Mouse (Mus musculus) embryonic facial prominence, embryonic 12.5 days (tissue): ENCODE measurements at regions not wholly inside any gene's neighbourhood (a gene's known extent, or its start where the extent isn't known, plus 50 kb on each side); places are given as distances from the start of the nearest gene placed in this dataset.

Experiments
- ATAC-seq: fragments of 200-750 bp; cut with Nextera tagmentation; 2 replicates; pipeline ENCODE4 v1.8.0; 2017; ENCODE audit not compliant: insufficient number of reproducible peaks, insufficient read depth, low FRiP score, low TSS enrichment
- H3K27ac ChIP-seq: fragments of 300-500 bp; sonication (generic); 2 replicates; pipeline ENCODE4 v1.5.1; 2016; ENCODE audit warnings: mild to moderate bottlenecking
- H3K27me3 ChIP-seq: fragments of 300-500 bp; sonication (generic); 2 replicates; pipeline ENCODE4 v1.6.1; 2016; ENCODE audit warnings: mild to moderate bottlenecking, moderate library complexity
- H3K36me3 ChIP-seq: fragments of 300-500 bp; sonication (generic); 2 replicates; pipeline ENCODE4 v1.6.1; 2016; ENCODE audit warnings: mild to moderate bottlenecking
- H3K4me1 ChIP-seq: fragments of 300-500 bp; sonication (generic); 2 replicates; pipeline ENCODE4 v1.6.1; 2016
- H3K4me2 ChIP-seq: fragments of 300-500 bp; sonication (generic); replicated peaks from 2 replicates; pipeline ENCODE4 v1.6.1; 2016; ENCODE audit warnings: mild to moderate bottlenecking, moderate library complexity
- H3K4me3 ChIP-seq: fragments of 300-500 bp; sonication (generic); 2 replicates; pipeline ENCODE4 v1.5.1; 2016; ENCODE audit warnings: mild to moderate bottlenecking
- H3K9ac ChIP-seq: fragments of 300-500 bp; sonication (generic); 2 replicates; pipeline ENCODE4 v1.6.1; 2016; ENCODE audit warnings: mild to moderate bottlenecking, moderate library complexity
- H3K9me3 ChIP-seq: fragments of 300-500 bp; sonication (generic); 2 replicates; pipeline ENCODE4 v1.6.1; 2016; ENCODE audit warnings: mild to moderate bottlenecking, moderate library complexity
- WGBS: fragments of 180-500 bp; shearing (Covaris S2); methylation state at CpG from one replicate; pipeline ENCODE4 v1.1.7; 2016; 5-methylcytosine and 5-hydroxymethylcytosine counted together

DNA sequence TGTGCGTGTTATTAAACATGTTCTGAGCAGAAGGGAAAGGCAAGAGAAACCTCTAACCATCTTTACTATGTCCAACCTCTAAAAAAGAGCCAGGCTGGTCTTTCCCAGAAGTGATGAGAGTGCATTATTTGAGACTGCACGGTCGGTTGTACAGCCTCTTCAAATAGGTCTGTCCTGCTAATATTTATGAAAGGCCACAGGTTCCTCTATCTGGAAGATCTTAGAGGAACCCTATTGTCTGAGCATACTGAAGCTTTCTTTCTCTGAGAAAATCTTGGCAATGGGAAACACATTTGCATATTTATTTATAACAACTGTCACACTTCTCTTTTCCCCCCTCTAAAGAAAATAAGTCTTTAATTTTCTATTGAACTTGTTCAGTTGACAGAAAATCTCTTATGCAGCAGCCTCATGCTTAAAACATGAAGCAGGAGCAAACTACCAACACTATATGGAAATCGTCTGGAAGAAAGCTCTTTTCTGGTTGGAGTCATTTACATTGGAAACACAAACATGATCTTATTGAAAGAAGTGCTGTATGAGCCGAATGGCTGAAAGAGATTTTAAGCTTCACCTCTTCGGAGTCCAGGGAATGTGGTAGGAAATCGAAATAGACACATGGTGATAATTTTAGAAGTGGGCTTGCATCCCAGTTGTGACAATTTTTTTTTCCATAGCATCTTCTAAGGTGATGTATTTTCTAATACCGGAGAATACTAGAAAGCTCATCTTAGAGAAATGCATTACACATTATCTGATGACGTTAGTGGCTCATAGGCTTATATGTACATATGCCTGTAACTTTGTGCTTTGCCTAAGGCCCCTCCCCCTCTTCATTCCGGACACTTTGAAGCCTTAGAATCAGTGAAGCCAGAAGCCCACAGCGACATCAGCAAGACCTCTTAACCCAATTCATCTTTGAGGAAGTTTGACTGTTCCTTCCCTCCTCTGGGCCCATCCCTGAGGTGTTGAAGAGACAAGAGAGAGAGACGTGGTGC lies 451.1 kb downstream of the Klf5 start:
- H3K27ac ChIP-seq: no peak overlapping the region
- H3K4me2 ChIP-seq: no peak overlapping the region
- H3K9me3 ChIP-seq: no peaks in the 10 kb centered on the region
- 73% methylated on average over 12 of the region's 12 CpGs for WGBS
- no peak overlapping the region for H3K4me3 ChIP-seq
- H3K9ac ChIP-seq: no peak overlapping the region
- no peaks in the 10 kb centered on the region for H3K36me3 ChIP-seq
- ATAC-seq: no peak
- H3K27me3 ChIP-seq: no peaks in the 10 kb centered on the region
- no peaks in the 10 kb centered on the region for H3K4me1 ChIP-seq

DNA sequence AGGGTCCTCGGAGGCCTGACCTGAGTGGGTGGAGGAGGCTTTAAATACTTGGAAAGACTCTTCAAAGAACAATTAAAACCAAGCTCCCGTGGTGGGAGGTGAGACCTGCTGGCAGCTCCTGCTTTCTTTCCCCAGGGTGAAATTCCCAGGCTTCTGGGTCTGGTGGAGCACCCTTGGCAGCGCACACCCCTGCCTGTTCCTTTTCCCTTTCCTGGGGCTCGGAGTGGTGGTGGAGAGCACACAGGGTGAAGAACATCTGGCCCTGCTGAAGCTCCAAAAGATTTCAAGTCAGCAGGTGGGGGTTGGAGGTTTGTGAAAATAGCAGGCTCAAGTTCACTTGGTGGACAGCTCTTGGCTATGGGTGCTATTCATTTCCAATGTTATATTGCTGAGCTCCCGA lies 459.6 kb downstream of the Klf5 start:
- Histone ChIP-seq H3K27me3 (no peaks in the 10 kb centered on the region), H3K4me3 (no peak overlapping the region), H3K4me2 (no peak overlapping the region), H3K36me3 (no peaks in the 10 kb centered on the region), H3K4me1 (no peaks in the 10 kb centered on the region), H3K27ac (no peak overlapping the region), H3K9me3 (no peaks in the 10 kb centered on the region), H3K9ac (no peak overlapping the region)
- WGBS: 67% methylated on average over 5 of the region's 5 CpGs
- ATAC-seq: no peak

DNA sequence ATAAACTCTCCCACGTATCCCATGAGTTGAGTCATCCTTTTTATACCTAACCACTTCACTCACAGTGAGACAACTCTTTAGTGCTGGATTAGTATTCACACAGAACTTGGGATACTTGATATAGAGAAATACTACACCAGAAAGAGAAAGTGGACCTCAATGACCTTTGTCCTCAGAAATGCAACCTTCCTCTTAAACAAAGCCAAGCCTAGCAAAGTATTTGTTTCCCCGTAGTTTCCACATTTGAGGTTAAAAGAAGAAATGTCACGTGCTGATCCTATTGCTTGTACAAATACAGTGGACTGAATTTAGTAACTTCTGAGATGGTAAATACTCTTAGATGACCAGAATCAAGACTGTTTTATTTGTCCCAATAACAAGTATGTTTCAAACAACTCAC lies 464.8 kb downstream of the Klf5 start:
- no peaks in the 10 kb centered on the region for H3K9me3 ChIP-seq
- H3K36me3 ChIP-seq: no peaks in the 10 kb centered on the region
- H3K4me3 ChIP-seq: no peak overlapping the region
- no peaks in the 10 kb centered on the region for H3K4me1 ChIP-seq
- no peak overlapping the region for H3K27ac ChIP-seq
- no peak overlapping the region for H3K9ac ChIP-seq
- H3K4me2 ChIP-seq: no peak overlapping the region
- H3K27me3 ChIP-seq: no peaks in the 10 kb centered on the region
- no peak for ATAC-seq
- WGBS: 46% methylated on average over 3 of the region's 3 CpGs

- Histone ChIP-seq H3K4me1 (0 out of 2 replicates have a peak, but pooled peaks cover 3% of the 10 kb centered on the region), H3K36me3 (no peaks in the 10 kb centered on the region), H3K9me3 (no peaks in the 10 kb centered on the region), H3K4me3 (no peak overlapping the region), H3K27ac (no peak overlapping the region), H3K27me3 (no peaks in the 10 kb centered on the region), H3K4me2 (no peak overlapping the region), H3K9ac (no peak overlapping the region)
- 76% methylated on average over 1 of the region's 1 CpGs for WGBS
- no peak for ATAC-seq
Measured at GRCm38 (mm10) chr14:99771009-99771408, 472.5 kb downstream of the Klf5 start.

DNA sequence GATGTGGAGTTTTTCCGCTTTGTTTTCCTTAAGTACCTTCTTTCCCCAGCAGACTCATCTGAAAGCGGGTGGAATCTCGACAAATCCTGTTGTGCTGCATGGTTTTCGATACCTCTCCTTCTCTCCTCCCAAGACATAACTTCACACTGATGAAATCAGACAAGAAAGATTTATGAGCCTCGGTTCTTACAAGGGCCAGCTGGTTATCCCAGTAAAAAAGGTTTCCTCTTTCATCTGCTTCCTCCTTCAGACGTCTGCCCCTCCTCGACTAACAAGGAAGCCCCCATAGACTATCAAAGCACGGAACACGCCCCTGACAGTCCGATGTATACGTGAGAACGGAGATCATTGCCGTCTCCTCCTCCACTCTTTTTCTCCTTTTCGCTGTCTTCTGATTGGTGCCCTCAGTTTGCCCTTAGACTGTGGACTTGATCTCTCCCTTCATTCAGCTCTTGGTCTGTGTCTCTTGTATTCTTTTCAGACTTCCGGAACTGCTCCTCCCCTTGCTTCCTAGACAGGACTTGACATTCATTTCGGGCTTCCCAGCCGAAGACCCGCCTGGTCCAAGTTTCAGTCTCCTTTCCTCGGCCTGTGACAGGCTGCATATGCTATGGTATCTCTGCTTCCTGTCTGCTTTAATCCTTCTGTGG lies 474.4 kb downstream of the Klf5 start:
- Histone ChIP-seq H3K36me3 (no peaks in the 10 kb centered on the region), H3K4me1 (0 out of 2 replicates have a peak, but pooled peaks cover 3% of the 10 kb centered on the region), H3K4me3 (no peak overlapping the region), H3K9me3 (no peaks in the 10 kb centered on the region), H3K4me2 (no peak overlapping the region), H3K9ac (no peak overlapping the region), H3K27me3 (no peaks in the 10 kb centered on the region), H3K27ac (no peak overlapping the region)
- ATAC-seq: no peak
- 75% methylated on average over 19 of the region's 19 CpGs for WGBS

DNA sequence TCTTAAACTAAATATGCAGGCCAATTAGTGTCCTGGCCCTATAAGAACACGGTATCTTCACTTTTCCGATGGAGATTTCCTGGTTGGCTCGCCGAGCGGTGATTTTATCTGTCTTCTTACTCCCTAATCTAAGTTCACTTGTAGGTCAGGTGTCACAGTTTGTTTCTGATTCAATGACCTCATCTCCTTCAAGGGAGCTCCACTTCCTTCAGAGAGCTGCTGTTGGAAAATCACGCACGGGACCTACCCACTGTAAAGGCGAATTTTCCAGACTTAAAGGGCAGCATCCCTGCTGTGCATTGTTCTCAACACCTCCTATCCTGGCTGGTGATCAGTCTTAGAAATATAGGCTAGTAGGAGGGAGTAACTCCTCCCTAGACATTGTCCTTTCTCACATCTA lies 480.0 kb downstream of the Klf5 start:
- ATAC-seq: no peak
- H3K9ac ChIP-seq: no peak overlapping the region
- H3K9me3 ChIP-seq: no peaks in the 10 kb centered on the region
- no peak overlapping the region for H3K27ac ChIP-seq
- H3K4me2 ChIP-seq: no peak overlapping the region
- WGBS: 47% methylated on average over 8 of the region's 8 CpGs
- no peaks in the 10 kb centered on the region for H3K4me1 ChIP-seq
- no peak overlapping the region for H3K4me3 ChIP-seq
- H3K36me3 ChIP-seq: no peaks in the 10 kb centered on the region
- no peaks in the 10 kb centered on the region for H3K27me3 ChIP-seq

- 88% methylated on average over 4 of the region's 4 CpGs for WGBS
- Histone ChIP-seq H3K27me3 (no peaks in the 10 kb centered on the region), H3K4me1 (no peaks in the 10 kb centered on the region), H3K9me3 (no peaks in the 10 kb centered on the region), H3K36me3 (no peaks in the 10 kb centered on the region), H3K27ac (no peak overlapping the region), H3K4me2 (no peak overlapping the region), H3K9ac (no peak overlapping the region), H3K4me3 (no peak overlapping the region)
- ATAC-seq: no peak
Measured at GRCm38 (mm10) chr14:99778957-99779356, 480.5 kb downstream of the Klf5 start.

DNA sequence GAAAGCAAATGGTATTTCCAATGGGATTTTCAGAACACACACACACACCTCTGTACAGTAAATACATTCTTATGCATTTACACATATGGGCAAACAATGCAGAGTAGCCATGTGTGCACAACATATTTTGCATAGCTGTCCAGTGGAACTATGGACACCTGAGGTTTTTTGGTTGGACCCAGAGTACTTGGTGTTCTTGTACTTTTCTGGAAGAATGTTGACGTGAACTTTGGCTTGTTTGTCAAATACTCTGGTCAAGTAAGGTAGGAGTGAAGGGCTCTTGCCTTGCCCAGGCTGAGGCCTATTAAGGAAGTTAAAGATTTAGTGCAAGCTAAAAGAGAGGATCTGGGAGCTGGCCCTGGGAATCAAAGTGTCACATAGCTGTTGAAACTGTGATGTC lies 485.2 kb downstream of the Klf5 start:
- H3K9me3 ChIP-seq: no peaks in the 10 kb centered on the region
- H3K4me2 ChIP-seq: no peak overlapping the region
- H3K9ac ChIP-seq: no peak overlapping the region
- no peak overlapping the region for H3K27ac ChIP-seq
- H3K4me1 ChIP-seq: no peaks in the 10 kb centered on the region
- no peaks in the 10 kb centered on the region for H3K27me3 ChIP-seq
- no peak for ATAC-seq
- H3K4me3 ChIP-seq: no peak overlapping the region
- 92% methylated on average over 1 of the region's 1 CpGs for WGBS
- no peaks in the 10 kb centered on the region for H3K36me3 ChIP-seq

DNA sequence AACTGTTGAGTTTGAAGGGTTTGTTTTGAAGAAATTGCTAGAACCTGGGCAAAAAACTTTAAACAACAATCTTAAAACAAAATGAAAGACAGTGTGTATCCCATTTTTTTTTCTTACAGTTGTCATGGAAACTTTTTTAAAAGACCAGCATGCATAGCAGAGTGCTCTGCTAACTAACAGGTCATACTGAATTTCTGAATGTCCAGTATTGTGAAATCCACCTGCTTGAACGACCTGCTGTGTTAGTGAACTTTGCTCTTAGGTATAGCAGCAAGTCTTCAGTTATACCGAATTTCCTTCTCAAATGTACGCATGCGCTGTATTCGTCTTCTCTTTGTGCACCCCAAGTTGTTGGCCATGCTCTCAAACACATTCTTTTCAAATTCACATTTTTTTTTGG lies 486.6 kb downstream of the Klf5 start:
- Histone ChIP-seq H3K27me3 (no peaks in the 10 kb centered on the region), H3K4me1 (no peaks in the 10 kb centered on the region), H3K27ac (no peak overlapping the region), H3K36me3 (no peaks in the 10 kb centered on the region), H3K4me2 (no peak overlapping the region), H3K9me3 (no peaks in the 10 kb centered on the region), H3K4me3 (no peak overlapping the region), H3K9ac (no peak overlapping the region)
- no peak for ATAC-seq
- 88% methylated on average over 5 of the region's 5 CpGs for WGBS

GRCm38 (mm10) chr14:99786367-99786766 lies 487.9 kb downstream of the Klf5 start:
- no peaks in the 10 kb centered on the region for H3K4me1 ChIP-seq
- no peaks in the 10 kb centered on the region for H3K9me3 ChIP-seq
- no peak overlapping the region for H3K9ac ChIP-seq
- 88% methylated on average over 1 of the region's 1 CpGs for WGBS
- no peak overlapping the region for H3K27ac ChIP-seq
- no peak overlapping the region for H3K4me2 ChIP-seq
- ATAC-seq: no peak
- H3K27me3 ChIP-seq: no peaks in the 10 kb centered on the region
- no peak overlapping the region for H3K4me3 ChIP-seq
- H3K36me3 ChIP-seq: no peaks in the 10 kb centered on the region

GRCm38 (mm10) chr14:99788185-99788584 lies 489.7 kb downstream of the Klf5 start:
- Histone ChIP-seq H3K4me1 (no peaks in the 10 kb centered on the region), H3K9me3 (no peaks in the 10 kb centered on the region), H3K4me2 (no peak overlapping the region), H3K4me3 (no peak overlapping the region), H3K27me3 (no peaks in the 10 kb centered on the region), H3K9ac (no peak overlapping the region), H3K27ac (no peak overlapping the region), H3K36me3 (no peaks in the 10 kb centered on the region)
- ATAC-seq: no peak
- WGBS: 84% methylated on average over 3 of the region's 3 CpGs

GRCm38 (mm10) chr14:99796293-99796692 lies 488.2 kb downstream of the Klf12 start:
- Histone ChIP-seq H3K36me3 (no peaks in the 10 kb centered on the region), H3K4me1 (no peaks in the 10 kb centered on the region), H3K4me3 (no peak overlapping the region), H3K27me3 (no peaks in the 10 kb centered on the region), H3K27ac (no peak overlapping the region), H3K9me3 (no peaks in the 10 kb centered on the region), H3K9ac (no peak overlapping the region), H3K4me2 (no peak overlapping the region)
- WGBS: 74% methylated on average over 4 of the region's 4 CpGs
- ATAC-seq: no peak
